Comparison of ENCODE assay signal across 28 mouse cellular contexts in the genomic region with DNA sequence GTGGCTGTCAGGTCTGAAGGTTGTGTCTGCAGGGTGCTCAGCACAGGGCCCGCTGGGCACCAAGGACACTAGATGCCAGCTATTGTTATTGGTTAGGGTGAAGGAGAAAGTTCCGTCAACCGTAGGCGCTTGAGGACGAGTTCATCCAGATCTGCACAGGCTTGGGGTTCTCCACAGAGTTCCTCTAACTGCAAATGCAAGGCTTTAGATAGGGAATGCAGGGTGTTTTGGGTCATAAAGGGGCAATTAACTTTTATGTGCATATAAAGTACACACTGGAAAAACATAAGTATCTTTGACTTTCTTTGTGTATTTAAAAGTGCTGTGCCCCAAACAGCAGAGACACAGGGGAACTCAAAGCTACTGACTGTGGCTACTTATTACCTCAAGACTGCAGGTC. TPM values are rescaled to one million over a fixed set of nuclear protein-coding genes. Genes with fewer than 3 reads are reported as not detected.
"Had no signal": no experiment of that assay in that cellular context is flagged by ENCODE, and none has a peak within 500 bp of the region (broad histone marks: within the 10 kb centered on the region; RNA-seq: fewer than 3 reads in every experiment).

No protein-coding gene starts in this region.

- H3K4me1 ChIP-seq: heart, embryonic 10.5 days; heart, embryonic 12.5 days; hindbrain, embryonic 10.5 days; hindbrain, embryonic 12.5 days; kidney, embryonic 15.5 days; limb, embryonic 13.5 days; limb, embryonic 15.5 days; liver, embryonic 13.5 days; liver, embryonic 15.5 days had no signal

- H3K27ac ChIP-seq: gastrocnemius, adult 2 months; heart, embryonic 10.5 days; hindbrain, embryonic 10.5 days; hindbrain, embryonic 12.5 days; hindbrain, embryonic 14.5 days; kidney, embryonic 15.5 days; kidney, postnatal 0 days; limb, embryonic 13.5 days; limb, embryonic 15.5 days; liver, embryonic 13.5 days; liver, embryonic 15.5 days had no signal

- H3K27me3 ChIP-seq: hindbrain, embryonic 12.5 days; kidney, embryonic 15.5 days; limb, embryonic 15.5 days had no signal

- H3K4me3 ChIP-seq: gastrocnemius, adult 2 months; heart, embryonic 10.5 days; heart, embryonic 12.5 days; hindbrain, embryonic 10.5 days; hindbrain, embryonic 12.5 days; kidney, embryonic 15.5 days; limb, embryonic 13.5 days; limb, embryonic 15.5 days; liver, embryonic 13.5 days; liver, embryonic 15.5 days had no signal

- ATAC-seq: hindbrain, embryonic 16.5 days; inflammation-experienced regulatory T-cells, adult 6 months had no signal

- H3K4me2 ChIP-seq: heart, embryonic 12.5 days; hindbrain, embryonic 12.5 days; hindbrain, embryonic 14.5 days; kidney, embryonic 15.5 days; limb, embryonic 13.5 days; limb, embryonic 15.5 days; liver, embryonic 13.5 days; liver, embryonic 15.5 days had no signal

- DNase-seq: gastrocnemius, adult 2 months; gastrocnemius, postnatal 10 days; gastrocnemius, postnatal 25 days; heart, adult 18-20 months; heart, postnatal 10 days; heart, postnatal 4 days; kidney, adult 11 months; kidney, adult 2 months; kidney, adult 9 months; kidney, postnatal 14 days; kidney, postnatal 36 days; layer of hippocampus, adult 9-11 months; layer of hippocampus, postnatal 36 days; left cerebral cortex, postnatal 4 days; liver, embryonic 13.5 days had no signal

- H3K36me3 ChIP-seq: heart, embryonic 10.5 days; heart, embryonic 12.5 days; hindbrain, embryonic 10.5 days; hindbrain, embryonic 12.5 days; kidney, embryonic 15.5 days; limb, embryonic 13.5 days; limb, embryonic 15.5 days; liver, embryonic 13.5 days; liver, embryonic 15.5 days had no signal

- H3K9me3 ChIP-seq: heart, embryonic 10.5 days; kidney, embryonic 15.5 days; limb, embryonic 13.5 days; limb, embryonic 15.5 days; liver, embryonic 13.5 days; liver, embryonic 15.5 days had no signal

- H3K9ac ChIP-seq: heart, embryonic 12.5 days; hindbrain, embryonic 12.5 days; hindbrain, embryonic 14.5 days; kidney, embryonic 15.5 days; limb, embryonic 13.5 days; limb, embryonic 15.5 days; liver, embryonic 13.5 days; liver, embryonic 15.5 days had no signal

RNA-seq across cellular contexts. Expression of a gene that starts 10.2 kb away (rescaled TPM):
- total RNA-seq: granulocyte monocyte progenitor cell, adult 5-6 weeks had no signal
